Mouse (Mus musculus): Measurements from ENCODE around the gene Agtr2. TPM values are rescaled to one million over a fixed set of nuclear protein-coding genes. Genes with fewer than 3 reads are reported as not detected.
"Not testable (repeated sequence)": the region's sequence is repeated elsewhere in the genome, so short reads cannot be mapped to it uniquely, and the experiment has no call there.

The Agtr2 gene
- polyA plus RNA-seq (2012; rRNA removed) = 0.63 and 0.68 TPM in 2 replicates

DNA sequence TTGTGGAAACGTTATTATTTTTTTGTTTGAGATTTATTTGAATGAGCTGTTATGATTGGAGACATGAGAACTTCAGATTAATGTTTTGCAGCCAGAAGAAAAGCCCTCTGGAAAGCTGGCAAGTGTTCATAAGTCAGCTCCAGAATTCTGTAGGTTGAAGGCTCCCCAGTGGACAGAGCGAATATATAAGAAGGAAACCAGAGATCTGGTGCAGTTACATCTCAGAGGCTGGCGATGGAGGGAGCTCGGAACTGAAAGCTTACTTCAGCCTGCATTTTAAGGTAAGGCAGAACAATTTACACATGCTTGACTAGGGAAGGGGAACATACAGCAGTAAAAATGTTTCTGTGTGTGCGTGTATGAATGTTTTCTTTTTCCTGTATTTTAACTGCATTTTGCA is at the start of gene Agtr2:
Gene Agtr2 (plus strand): TSS at position 131 of the 400 bp plus-strand sequence.
- no peak for DNase-seq (ENCODE audit: extremely low spot score in 1 of 2, low spot score in 1 of 2)

DNA sequence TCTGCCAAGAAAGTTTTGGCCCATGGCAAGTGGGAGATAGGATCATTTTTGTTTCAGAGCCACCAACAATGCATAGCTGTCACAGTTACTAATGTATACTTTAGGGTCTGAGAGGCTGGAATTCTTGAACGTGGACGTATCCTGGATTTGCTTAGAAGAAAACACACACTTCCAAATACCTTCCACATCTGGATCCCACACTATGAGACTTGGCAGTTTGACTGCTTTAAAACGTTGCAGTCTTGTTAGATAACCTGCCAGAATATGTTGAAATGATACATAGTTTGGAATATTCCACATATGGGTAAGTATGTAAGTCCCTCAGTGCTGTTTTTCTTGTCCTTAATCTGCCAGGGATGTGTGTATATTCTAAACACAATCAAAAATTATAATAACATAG is 31.8 kb upstream of the Agtr2 start:
- no peak for DNase-seq (ENCODE audit: extremely low spot score in 1 of 2, low spot score in 1 of 2)

DNA sequence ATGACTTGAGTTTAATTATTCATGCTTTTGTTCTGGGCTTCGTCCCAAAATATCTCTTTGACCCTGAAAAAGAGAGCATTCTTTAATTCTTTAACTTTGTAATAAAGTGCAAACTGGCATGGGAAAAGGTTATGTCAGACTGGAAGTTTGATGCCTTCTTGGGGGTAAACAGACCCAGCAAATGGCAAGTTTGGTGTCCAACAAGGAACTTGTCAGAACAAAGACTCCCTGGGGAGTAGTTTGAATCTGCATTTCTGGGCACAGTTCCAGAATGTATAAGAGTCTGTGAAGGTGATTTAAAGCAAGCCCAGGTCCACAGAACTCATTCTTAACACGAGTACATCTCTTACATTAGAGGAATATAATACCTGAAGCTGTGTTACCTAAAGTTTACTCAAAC is 3.8 kb downstream of the Agtr2 start:
- DNase-seq (ENCODE audit: extremely low spot score in 1 of 2, low spot score in 1 of 2) = no peak

DNA sequence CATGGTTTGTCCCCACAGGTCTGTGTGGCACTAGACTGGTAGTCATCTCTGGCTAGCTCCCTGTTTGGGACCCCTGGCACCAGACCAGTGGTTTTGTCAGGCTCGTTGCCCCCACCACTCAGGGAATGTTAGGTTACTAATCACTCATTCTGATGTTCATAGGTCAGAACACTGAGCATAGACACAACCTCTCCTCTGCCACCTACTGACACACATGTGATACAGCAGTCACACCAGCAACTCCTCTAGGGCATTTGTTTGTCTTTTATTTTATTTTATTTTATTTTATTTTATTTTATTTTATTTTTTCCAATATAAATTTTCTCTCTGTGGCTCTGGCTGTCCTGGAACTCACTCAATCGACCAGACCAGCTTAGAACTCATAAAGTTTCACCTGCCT is 15.9 kb downstream of the Agtr2 start:
- no peak for DNase-seq (ENCODE audit: extremely low spot score in 1 of 2, low spot score in 1 of 2)

DNA sequence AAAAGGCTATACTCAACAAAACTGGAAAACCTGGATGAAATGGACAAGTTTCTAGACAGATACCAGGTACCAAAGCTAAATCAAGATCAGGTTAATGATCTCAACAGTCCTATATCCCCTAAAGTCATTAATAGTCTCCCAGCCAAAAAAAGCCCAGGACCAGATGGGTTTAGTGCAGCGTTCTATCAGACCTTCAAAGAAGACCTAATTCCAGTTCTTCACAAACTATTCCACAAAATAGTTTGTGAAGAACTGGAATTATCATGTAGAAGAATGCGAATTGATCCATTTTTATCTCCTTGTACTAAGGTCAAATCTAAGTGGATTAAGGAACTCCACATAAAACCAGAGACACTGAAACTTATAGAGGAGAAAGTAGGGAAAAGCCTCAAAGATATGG is 23.0 kb downstream of the Agtr2 start:
- not testable (repeated sequence) for DNase-seq (ENCODE audit: extremely low spot score in 1 of 2, low spot score in 1 of 2)

DNA sequence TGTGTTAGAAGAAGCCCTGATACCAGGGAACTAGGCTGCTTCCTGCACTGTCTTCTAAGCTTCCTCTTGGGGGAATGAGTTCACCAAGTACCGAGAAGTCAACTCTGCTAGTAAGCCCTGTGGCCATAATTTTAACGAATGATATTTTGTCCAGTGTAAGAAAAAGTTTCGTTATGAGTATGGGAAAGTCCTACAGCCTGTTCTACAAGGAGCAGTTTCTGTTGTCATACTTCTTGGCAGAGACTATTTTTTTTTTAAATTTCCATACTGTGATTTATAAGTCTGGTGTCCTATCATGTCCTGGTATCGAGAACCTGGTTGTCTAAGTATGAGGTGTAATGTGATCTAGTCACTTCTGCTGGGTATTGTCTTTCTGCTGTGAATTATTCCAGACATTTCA is 38.2 kb downstream of the Agtr2 start:
- no peak for DNase-seq (ENCODE audit: extremely low spot score in 1 of 2, low spot score in 1 of 2)

Other genes starting within 250 kb of the Agtr2 start
- gene Slc6a14, start 230.4 kb downstream of the Agtr2 start, polyA plus RNA-seq (2012; rRNA removed) = 0.02 TPM in 1 of 2 replicates, not detected in the other